Comparison of ENCODE assay signal across 8 mouse cellular contexts in the genomic region with DNA sequence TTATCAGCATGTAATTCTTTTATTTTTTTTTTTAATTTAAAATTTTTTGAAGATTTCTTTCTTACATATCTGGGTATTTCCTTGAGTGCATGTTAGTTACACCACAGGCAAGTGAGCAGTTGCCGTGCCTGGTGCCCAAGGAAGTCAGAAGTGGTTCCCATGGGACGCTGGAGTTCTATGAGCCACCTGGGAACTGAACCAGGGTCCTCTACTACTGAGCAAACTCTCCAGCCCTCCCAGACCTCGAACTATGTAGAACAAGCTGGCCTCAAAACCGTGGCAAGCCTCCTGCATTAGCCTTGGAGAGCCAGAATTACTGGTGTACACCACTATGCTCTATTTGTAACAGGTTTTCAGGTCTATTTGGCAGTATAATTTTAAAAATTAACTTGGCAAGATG. TPM values are rescaled to one million over a fixed set of nuclear protein-coding genes. Genes with fewer than 3 reads are reported as not detected.
DNase-seq lines count a peak whose midpoint lies in the region; ATAC-seq lines count a peak whose summit lies in the region.

No protein-coding gene starts in this region.

- no peak for DNase-seq in kidney, adult 9 months
- no peak for DNase-seq in liver, embryonic 11.5 days (ENCODE audit: low spot score)
- DNase-seq in adrenal gland, adult 18-20 months (ENCODE audit: low spot score in 2 of 2): no peak
- DNase-seq in frontal cortex, postnatal 36 days (ENCODE audit: low spot score in 2 of 2): no peak
- DNase-seq in layer of hippocampus, adult 9-11 months: no peak

- H3K4me2 ChIP-seq in kidney, embryonic 16.5 days (replicated peaks; ENCODE audit: low read depth, low read length): peak overlapping the region; percentile 55
- peak overlapping the region; percentile 49 for H3K4me2 ChIP-seq in forebrain, embryonic 16.5 days (ENCODE audit: low read length)
- peak overlapping the region; percentile 72 for H3K4me2 ChIP-seq in liver, embryonic 11.5 days

- H3K9ac ChIP-seq in kidney, embryonic 16.5 days (replicated peaks; ENCODE audit: low read length): peak overlapping the region; percentile 90
- peak overlapping the region; percentile 91 for H3K9ac ChIP-seq in forebrain, embryonic 16.5 days (replicated peaks; ENCODE audit: low read depth, low read length)
- peak overlapping the region; percentile 92 for H3K9ac ChIP-seq in liver, embryonic 11.5 days (ENCODE audit: low read depth, low read length)

- peaks cover 24% of the 10 kb centered on the region for H3K4me1 ChIP-seq in kidney, embryonic 16.5 days (ENCODE audit: insufficient read depth, low read length)
- H3K4me1 ChIP-seq in brown adipose tissue, adult 24 weeks (ENCODE audit: control insufficient read depth, insufficient read depth, insufficient read length, low read length): 0 out of 2 replicates have a peak, but pooled peaks cover 2% of the 10 kb centered on the region
- peaks cover 14% of the 10 kb centered on the region for H3K4me1 ChIP-seq in forebrain, embryonic 16.5 days (replicated peaks; ENCODE audit: control insufficient read depth, insufficient read depth, low read length)
- H3K4me1 ChIP-seq in liver, embryonic 11.5 days (replicated peaks; ENCODE audit: control insufficient read depth, insufficient read depth, low read length): peaks cover 17% of the 10 kb centered on the region

- H3K9me3 ChIP-seq in kidney, embryonic 16.5 days (ENCODE audit: low read length): no peaks in the 10 kb centered on the region
- no peaks in the 10 kb centered on the region for H3K9me3 ChIP-seq in forebrain, embryonic 16.5 days (ENCODE audit: control insufficient read depth, low read length)
- H3K9me3 ChIP-seq in liver, embryonic 11.5 days (ENCODE audit: control insufficient read depth, low read length): no peaks in the 10 kb centered on the region

- peak overlapping the region; percentile 69 for H3K4me3 ChIP-seq in kidney, embryonic 16.5 days (ENCODE audit: low read length)
- H3K4me3 ChIP-seq in brown adipose tissue, adult 24 weeks (ENCODE audit: insufficient read depth, low read depth, low read length): peak overlapping the region; percentile 78
- H3K4me3 ChIP-seq in forebrain, embryonic 16.5 days (replicated peaks; ENCODE audit: low read length): peak overlapping the region; percentile 81
- peak overlapping the region; percentile 73 for H3K4me3 ChIP-seq in liver, embryonic 11.5 days (ENCODE audit: low read depth, low read length)

- H3K27ac ChIP-seq in kidney, embryonic 16.5 days (ENCODE audit: low read length): peak overlapping the region; percentile 92
- H3K27ac ChIP-seq in brown adipose tissue, adult 24 weeks (replicated peaks; ENCODE audit: low read depth, low read length): no peak overlapping the region
- H3K27ac ChIP-seq in forebrain, embryonic 16.5 days (ENCODE audit: low read length): peak overlapping the region; percentile 98
- H3K27ac ChIP-seq in liver, embryonic 11.5 days (ENCODE audit: low read depth, low read length): peak overlapping the region; percentile 95

- no peaks in the 10 kb centered on the region for H3K27me3 ChIP-seq in kidney, embryonic 16.5 days (ENCODE audit: insufficient read depth, low read length)
- no peaks in the 10 kb centered on the region for H3K27me3 ChIP-seq in forebrain, embryonic 16.5 days (replicated peaks; ENCODE audit: control insufficient read depth, insufficient read depth, low read length)
- no peaks in the 10 kb centered on the region for H3K27me3 ChIP-seq in liver, embryonic 11.5 days (replicated peaks; ENCODE audit: control insufficient read depth, insufficient read depth, low read length)

- H3K36me3 ChIP-seq in kidney, embryonic 16.5 days (ENCODE audit: insufficient read depth, low read length): peaks cover 9% of the 10 kb centered on the region; the same call in 1 of the 2 replicates
- H3K36me3 ChIP-seq in forebrain, embryonic 16.5 days (ENCODE audit: control insufficient read depth, insufficient read depth): no peaks in the 10 kb centered on the region
- no peaks in the 10 kb centered on the region; the same call in 1 of the 2 replicates for H3K36me3 ChIP-seq in liver, embryonic 11.5 days (ENCODE audit: control insufficient read depth, insufficient read depth, low read length)

- WGBS in kidney, embryonic 16.5 days: 37% methylated on average over 4 of the region's 4 CpGs
- WGBS in forebrain, embryonic 16.5 days: 37% methylated on average over 4 of the region's 4 CpGs
- WGBS in liver, embryonic 11.5 days: 40% methylated on average over 4 of the region's 4 CpGs

- 0 out of 2 replicates have a peak, but pooled peaks have one; percentile 16 for ATAC-seq in kidney, embryonic 16.5 days (ENCODE audit: low FRiP score, low TSS enrichment)
- peak; percentile 16 for ATAC-seq in forebrain, embryonic 16.5 days
- ATAC-seq in liver, embryonic 11.5 days (replicated peaks; ENCODE audit: low FRiP score): peak; percentile 2; the same call in 1 of the 2 replicates

RNA-seq across cellular contexts. Expression of a gene that starts 3.2 kb away (rescaled TPM):
- 11.2 and 14.2 TPM in 2 replicates for polyA plus RNA-seq in kidney, embryonic 16.5 days (2015; fragmentation: Nextera tagmentation; extraction: Ambion mirVana)
- 2.6 and 5.2 TPM in 2 replicates for polyA plus RNA-seq in brown adipose tissue, adult 24 weeks (2012; ENCODE audit: insufficient read depth, insufficient read length, missing spikeins)
- 6.9 and 8.3 TPM in 2 replicates for polyA plus RNA-seq in forebrain, embryonic 16.5 days (2015; fragmentation: Nextera tagmentation; extraction: Ambion mirVana)
- 5.6 and 5.8 TPM in 2 replicates for polyA plus RNA-seq in liver, embryonic 11.5 days (2014; fragmentation: Nextera tagmentation; extraction: Ambion mirVana)
- total RNA-seq in adrenal gland, adult 18-20 months (2021): 1 to 10 TPM; 2.7 to 6.5 TPM

RNA-seq across cellular contexts. Expression of a gene that starts 15.2 kb away (rescaled TPM):
- polyA plus RNA-seq in kidney, embryonic 16.5 days (2015; fragmentation: Nextera tagmentation; extraction: Ambion mirVana): 453 and 471 TPM in 2 replicates
- 231 and 291 TPM in 2 replicates for polyA plus RNA-seq in brown adipose tissue, adult 24 weeks (2012; ENCODE audit: insufficient read depth, insufficient read length, missing spikeins)
- 399 and 428 TPM in 2 replicates for polyA plus RNA-seq in forebrain, embryonic 16.5 days (2015; fragmentation: Nextera tagmentation; extraction: Ambion mirVana)
- 411 and 417 TPM in 2 replicates for polyA plus RNA-seq in liver, embryonic 11.5 days (2014; fragmentation: Nextera tagmentation; extraction: Ambion mirVana)
- 100 to 1,000 TPM; 273 to 381 TPM for total RNA-seq in adrenal gland, adult 18-20 months (2021)

RNA-seq across cellular contexts. Expression of a gene that starts 18.6 kb away (rescaled TPM):
- 0.07 TPM in 1 of 2 replicates, not detected in the other for polyA plus RNA-seq in kidney, embryonic 16.5 days (2015; fragmentation: Nextera tagmentation; extraction: Ambion mirVana)
- not detected in 2 replicates for polyA plus RNA-seq in brown adipose tissue, adult 24 weeks (2012; ENCODE audit: insufficient read depth, insufficient read length, missing spikeins)
- polyA plus RNA-seq in forebrain, embryonic 16.5 days (2015; fragmentation: Nextera tagmentation; extraction: Ambion mirVana): not detected in 2 replicates
- not detected in 2 replicates for polyA plus RNA-seq in liver, embryonic 11.5 days (2014; fragmentation: Nextera tagmentation; extraction: Ambion mirVana)
- not detected for total RNA-seq in adrenal gland, adult 18-20 months (2021)

RNA-seq across cellular contexts. Expression of a gene that starts 25.3 kb away (rescaled TPM):
- polyA plus RNA-seq in kidney, embryonic 16.5 days (2015; fragmentation: Nextera tagmentation; extraction: Ambion mirVana): 32.9 and 45.6 TPM in 2 replicates
- polyA plus RNA-seq in brown adipose tissue, adult 24 weeks (2012; ENCODE audit: insufficient read depth, insufficient read length, missing spikeins): 3.1 and 5.6 TPM in 2 replicates
- polyA plus RNA-seq in forebrain, embryonic 16.5 days (2015; fragmentation: Nextera tagmentation; extraction: Ambion mirVana): 8.1 and 8.2 TPM in 2 replicates
- 15.0 and 17.8 TPM in 2 replicates for polyA plus RNA-seq in liver, embryonic 11.5 days (2014; fragmentation: Nextera tagmentation; extraction: Ambion mirVana)
- 10 to 100 TPM; 20.5 to 26.0 TPM for total RNA-seq in adrenal gland, adult 18-20 months (2021)

RNA-seq across cellular contexts. Expression of a gene that starts 38.1 kb away (rescaled TPM):
- polyA plus RNA-seq in kidney, embryonic 16.5 days (2015; fragmentation: Nextera tagmentation; extraction: Ambion mirVana): not detected in 2 replicates
- polyA plus RNA-seq in brown adipose tissue, adult 24 weeks (2012; ENCODE audit: insufficient read depth, insufficient read length, missing spikeins): not detected in 2 replicates
- polyA plus RNA-seq in forebrain, embryonic 16.5 days (2015; fragmentation: Nextera tagmentation; extraction: Ambion mirVana): 1.4 TPM in 1 of 2 replicates, not detected in the other
- not detected in 2 replicates for polyA plus RNA-seq in liver, embryonic 11.5 days (2014; fragmentation: Nextera tagmentation; extraction: Ambion mirVana)
- not detected for total RNA-seq in adrenal gland, adult 18-20 months (2021)
